Mouse (Mus musculus) heart, embryonic 15.5 days (tissue): ENCODE data around the gene AY358078. TPM values are rescaled to one million over a fixed set of nuclear protein-coding genes. Genes with fewer than 3 reads are reported as not detected.
"Not testable (repeated sequence)": the region's sequence is repeated elsewhere in the genome, so short reads cannot be mapped to it uniquely, and the experiment has no call there.

ENCODE experiments used
- ATAC-seq: fragments of 200-750 bp; cut with Nextera tagmentation; replicated peaks from 2 replicates; pipeline ENCODE4 v1.8.0; 2017; ENCODE audit warnings: low read depth, moderate TSS enrichment; ENCODE audit not compliant: insufficient number of reproducible peaks, insufficient read depth, low FRiP score
- H3K27ac ChIP-seq: fragments of 300-500 bp; sonication (generic); 2 replicates; pipeline ENCODE4 v1.5.1; 2015; ENCODE audit warnings: mild to moderate bottlenecking, inconsistent platforms
- H3K27me3 ChIP-seq: fragments of 300-500 bp; sonication (generic); 2 replicates; pipeline ENCODE4 v1.6.1; 2015; ENCODE audit warnings: inconsistent platforms
- H3K36me3 ChIP-seq: fragments of 300-500 bp; sonication (generic); 2 replicates; pipeline ENCODE4 v1.6.1; 2015; ENCODE audit warnings: mild to moderate bottlenecking, inconsistent platforms
- H3K4me1 ChIP-seq: fragments of 300-500 bp; sonication (generic); replicated peaks from 2 replicates; pipeline ENCODE4 v1.6.1; 2015; ENCODE audit warnings: inconsistent platforms
- H3K4me2 ChIP-seq: fragments of 300-500 bp; sonication (generic); 2 replicates; pipeline ENCODE4 v1.6.1; 2015; ENCODE audit warnings: inconsistent platforms, mild to moderate bottlenecking, moderate library complexity
- H3K4me3 ChIP-seq: fragments of 300-500 bp; sonication (generic); 2 replicates; pipeline ENCODE4 v1.5.1; 2015; ENCODE audit warnings: mild to moderate bottlenecking, inconsistent platforms
- H3K9ac ChIP-seq: fragments of 300-500 bp; sonication (generic); 2 replicates; pipeline ENCODE4 v1.6.1; 2015; ENCODE audit warnings: mild to moderate bottlenecking, inconsistent platforms
- H3K9me3 ChIP-seq: fragments of 300-500 bp; sonication (generic); replicated peaks from 2 replicates; pipeline ENCODE4 v1.6.1; 2016; ENCODE audit warnings: inconsistent platforms
- WGBS: fragments of 180-500 bp; shearing (Covaris S2); methylation state at CpG from one replicate; pipeline ENCODE4 v1.1.7; 2015; ENCODE audit warnings: mixed read lengths; 5-methylcytosine and 5-hydroxymethylcytosine counted together
- polyA plus RNA-seq: library from polyadenylated mRNA; unstranded; fragments of >200 nt; fragmentation: Nextera tagmentation; extraction: Ambion mirVana; gene quantifications from 2 replicates; pipeline ENCODE4 v1.2.1, GENCODE M21; 2015

The AY358078 gene
- polyA plus RNA-seq: not detected in 2 replicates

GRCm38 (mm10) chr14:51799746-51800145 lies at the start of gene AY358078:
AY358078 (plus strand) TSS chr14:51800046.
- 80% methylated on average over 2 of the region's 2 CpGs for WGBS

GRCm38 (mm10) chr14:51755944-51756343 lies 43.9 kb upstream of the AY358078 start:
- Histone ChIP-seq H3K9me3 (no peaks in the 10 kb centered on the region), H3K9ac (no peak overlapping the region), H3K27ac (no peak overlapping the region), H3K27me3 (no peaks in the 10 kb centered on the region), H3K36me3 (no peaks in the 10 kb centered on the region), H3K4me2 (no peak overlapping the region), H3K4me3 (no peak overlapping the region), H3K4me1 (no peaks in the 10 kb centered on the region)
- no peak for ATAC-seq
- WGBS: 63% methylated on average over 2 of the region's 2 CpGs

More at GRCm38 (mm10) chr14:51799746-51800145, at the start of gene AY358078:
- no peaks in the 10 kb centered on the region for H3K36me3 ChIP-seq
- H3K27ac ChIP-seq: no peak within 1 kb of the TSS
- H3K9me3 ChIP-seq: no peaks in the 10 kb centered on the region
- no peaks in the 10 kb centered on the region for H3K4me1 ChIP-seq
- no peak for ATAC-seq
- H3K4me2 ChIP-seq: no peak within 1 kb of the TSS
- H3K4me3 ChIP-seq: no peak within 1 kb of the TSS
- no peak within 1 kb of the TSS for H3K9ac ChIP-seq
- H3K27me3 ChIP-seq: no peaks in the 10 kb centered on the region

GRCm38 (mm10) chr14:51771378-51771777 lies 28.5 kb upstream of the AY358078 start:
- not testable (repeated sequence) for H3K4me1 ChIP-seq, H3K27ac ChIP-seq, H3K4me3 ChIP-seq, H3K4me2 ChIP-seq, H3K36me3 ChIP-seq, H3K27me3 ChIP-seq, H3K9me3 ChIP-seq, ATAC-seq, H3K9ac ChIP-seq
- 65% methylated on average over 1 of the region's 1 CpGs for WGBS

GRCm38 (mm10) chr14:51773490-51773889 lies 26.4 kb upstream of the AY358078 start, which contains the start of gene Ang4:
Ang4 (minus strand) TSS chr14:51773590.
- ATAC-seq: no peak
- no peaks in the 10 kb centered on the region for H3K27me3 ChIP-seq
- no peak within 1 kb of the TSS for H3K27ac ChIP-seq
- no peak within 1 kb of the TSS for H3K4me3 ChIP-seq
- no peaks in the 10 kb centered on the region for H3K4me1 ChIP-seq
- no peaks in the 10 kb centered on the region for H3K9me3 ChIP-seq
- no peaks in the 10 kb centered on the region for H3K36me3 ChIP-seq
- H3K4me2 ChIP-seq: no peak within 1 kb of the TSS
- 67% methylated on average over 5 of the region's 5 CpGs for WGBS
- H3K9ac ChIP-seq: no peak within 1 kb of the TSS

GRCm38 (mm10) chr14:51777791-51778190 lies 22.1 kb upstream of the AY358078 start:
- no peaks in the 10 kb centered on the region for H3K9me3 ChIP-seq
- no peak overlapping the region for H3K4me3 ChIP-seq
- H3K27me3 ChIP-seq: no peaks in the 10 kb centered on the region
- 91% methylated on average over 1 of the region's 1 CpGs for WGBS
- no peaks in the 10 kb centered on the region for H3K4me1 ChIP-seq
- no peak overlapping the region for H3K9ac ChIP-seq
- H3K27ac ChIP-seq: no peak overlapping the region
- H3K36me3 ChIP-seq: no peaks in the 10 kb centered on the region
- no peak overlapping the region for H3K4me2 ChIP-seq
- no peak for ATAC-seq

GRCm38 (mm10) chr14:51778865-51779481 lies 20.9 kb upstream of the AY358078 start:
- no peaks in the 10 kb centered on the region for H3K27me3 ChIP-seq
- H3K4me2 ChIP-seq: no peak overlapping the region
- H3K27ac ChIP-seq: no peak overlapping the region
- no peak overlapping the region for H3K9ac ChIP-seq
- H3K9me3 ChIP-seq: no peaks in the 10 kb centered on the region
- 67% methylated on average over 4 of the region's 4 CpGs for WGBS
- no peak overlapping the region for H3K4me3 ChIP-seq
- ATAC-seq: no peak
- no peaks in the 10 kb centered on the region for H3K4me1 ChIP-seq
- no peaks in the 10 kb centered on the region for H3K36me3 ChIP-seq

GRCm38 (mm10) chr14:51786335-51786734 lies 13.5 kb upstream of the AY358078 start:
- Histone ChIP-seq H3K9me3 (no peaks in the 10 kb centered on the region), H3K4me3 (no peak overlapping the region), H3K9ac (no peak overlapping the region), H3K4me1 (peaks cover 4% of the 10 kb centered on the region; the same call in 1 of the 2 replicates), H3K36me3 (no peaks in the 10 kb centered on the region), H3K4me2 (no peak overlapping the region), H3K27ac (no peak overlapping the region), H3K27me3 (no peaks in the 10 kb centered on the region)
- WGBS: 57% methylated on average over 4 of the region's 4 CpGs
- ATAC-seq: no peak

- Histone ChIP-seq H3K4me2 (no peak overlapping the region), H3K9me3 (no peaks in the 10 kb centered on the region), H3K4me3 (no peak overlapping the region), H3K27ac (no peak overlapping the region), H3K36me3 (no peaks in the 10 kb centered on the region), H3K9ac (no peak overlapping the region), H3K4me1 (peaks cover 4% of the 10 kb centered on the region; the same call in 1 of the 2 replicates), H3K27me3 (no peaks in the 10 kb centered on the region)
- no peak for ATAC-seq
- 63% methylated on average over 5 of the region's 5 CpGs for WGBS
These were observed 12.8 kb upstream of the AY358078 start for GRCm38 (mm10) chr14:51787061-51787460.

GRCm38 (mm10) chr14:51789196-51789595 lies 10.7 kb upstream of the AY358078 start:
- H3K4me2 ChIP-seq: no peak overlapping the region
- WGBS: 77% methylated on average over 2 of the region's 2 CpGs
- no peaks in the 10 kb centered on the region for H3K9me3 ChIP-seq
- peaks cover 4% of the 10 kb centered on the region; the same call in 1 of the 2 replicates for H3K4me1 ChIP-seq
- no peak overlapping the region for H3K27ac ChIP-seq
- no peaks in the 10 kb centered on the region for H3K36me3 ChIP-seq
- no peak overlapping the region for H3K4me3 ChIP-seq
- ATAC-seq: no peak
- H3K9ac ChIP-seq: no peak overlapping the region
- no peaks in the 10 kb centered on the region for H3K27me3 ChIP-seq

- ATAC-seq: no peak
- WGBS: 56% methylated on average over 2 of the region's 2 CpGs
These were observed 5.7 kb upstream of the AY358078 start for GRCm38 (mm10) chr14:51794106-51794505.

GRCm38 (mm10) chr14:51826625-51827024 lies 26.8 kb downstream of the AY358078 start:
- Histone ChIP-seq H3K9me3 (no peaks in the 10 kb centered on the region), H3K4me1 (no peaks in the 10 kb centered on the region), H3K36me3 (no peaks in the 10 kb centered on the region), H3K27ac (no peak overlapping the region), H3K4me3 (no peak overlapping the region), H3K27me3 (no peaks in the 10 kb centered on the region), H3K4me2 (no peak overlapping the region), H3K9ac (no peak overlapping the region)
- ATAC-seq: no peak
- WGBS: 43% methylated on average over 1 of the region's 1 CpGs

More at GRCm38 (mm10) chr14:51794106-51794505, 5.7 kb upstream of the AY358078 start:
- no peaks in the 10 kb centered on the region for H3K27me3 ChIP-seq
- H3K4me2 ChIP-seq: no peak overlapping the region
- no peak overlapping the region for H3K9ac ChIP-seq
- no peaks in the 10 kb centered on the region for H3K4me1 ChIP-seq
- H3K36me3 ChIP-seq: no peaks in the 10 kb centered on the region
- H3K9me3 ChIP-seq: no peaks in the 10 kb centered on the region
- no peak overlapping the region for H3K4me3 ChIP-seq
- no peak overlapping the region for H3K27ac ChIP-seq

GRCm38 (mm10) chr14:51827842-51828241 lies 28.0 kb downstream of the AY358078 start:
- not testable (repeated sequence) for H3K27me3 ChIP-seq, ATAC-seq
- WGBS: 24% methylated on average over 5 of the region's 5 CpGs

More at GRCm38 (mm10) chr14:51827842-51828241, 28.0 kb downstream of the AY358078 start:
- not testable (repeated sequence) for H3K9me3 ChIP-seq, H3K27ac ChIP-seq, H3K9ac ChIP-seq, H3K4me2 ChIP-seq, H3K4me1 ChIP-seq, H3K4me3 ChIP-seq, H3K36me3 ChIP-seq
